Mouse (Mus musculus) heart, adult 18-20 months (tissue): ENCODE results near the gene Stk10. TPM values are rescaled to one million over a fixed set of nuclear protein-coding genes. Genes with fewer than 3 reads are reported as not detected.

Experiments
- DNase-seq, 2 experiments: peaks; one replicate each; pipeline ENCODE4 v3.0.0; 2021 to 2022; ENCODE audit warnings: mixed read lengths in 1 of 2
- total RNA-seq, 2 experiments: library from RNA; stranded (reverse); gene quantifications; 2 replicates each; pipeline ENCODE4 v1.2.3; 2021

Stk10 gene
- total RNA-seq, 2 experiments from 2014 or later, result 8.2 to 11.6 TPM

DNA sequence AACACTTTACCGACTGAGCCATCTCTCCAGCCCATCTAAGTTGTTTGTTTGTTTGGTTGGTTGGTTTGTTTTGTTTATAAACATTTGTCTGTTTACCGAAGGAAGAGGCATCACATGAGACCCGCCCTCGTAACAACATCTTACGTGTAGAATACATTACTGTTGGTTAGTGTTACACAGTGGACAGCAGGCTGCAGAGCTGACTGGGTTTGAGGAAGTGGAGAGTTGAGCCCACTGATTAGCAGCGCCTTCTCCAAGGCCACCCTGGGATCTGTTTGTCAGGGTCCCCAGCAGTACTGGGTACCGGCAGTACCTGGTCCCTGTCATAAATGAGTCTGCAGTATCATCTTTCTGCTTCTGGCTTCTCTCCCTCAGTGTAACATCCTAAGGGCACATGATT, 35.0 kb downstream of the Stk10 start:
- DNase-seq, result no peak

GRCm38 (mm10) chr11:32568637-32569293, 35.7 kb downstream of the Stk10 start:
- no peak for DNase-seq

- no peak for DNase-seq
Observed at GRCm38 (mm10) chr11:32571103-32571502, 38.0 kb downstream of the Stk10 start.

GRCm38 (mm10) chr11:32573669-32574068, 40.6 kb downstream of the Stk10 start:
- DNase-seq, result no peak

DNA sequence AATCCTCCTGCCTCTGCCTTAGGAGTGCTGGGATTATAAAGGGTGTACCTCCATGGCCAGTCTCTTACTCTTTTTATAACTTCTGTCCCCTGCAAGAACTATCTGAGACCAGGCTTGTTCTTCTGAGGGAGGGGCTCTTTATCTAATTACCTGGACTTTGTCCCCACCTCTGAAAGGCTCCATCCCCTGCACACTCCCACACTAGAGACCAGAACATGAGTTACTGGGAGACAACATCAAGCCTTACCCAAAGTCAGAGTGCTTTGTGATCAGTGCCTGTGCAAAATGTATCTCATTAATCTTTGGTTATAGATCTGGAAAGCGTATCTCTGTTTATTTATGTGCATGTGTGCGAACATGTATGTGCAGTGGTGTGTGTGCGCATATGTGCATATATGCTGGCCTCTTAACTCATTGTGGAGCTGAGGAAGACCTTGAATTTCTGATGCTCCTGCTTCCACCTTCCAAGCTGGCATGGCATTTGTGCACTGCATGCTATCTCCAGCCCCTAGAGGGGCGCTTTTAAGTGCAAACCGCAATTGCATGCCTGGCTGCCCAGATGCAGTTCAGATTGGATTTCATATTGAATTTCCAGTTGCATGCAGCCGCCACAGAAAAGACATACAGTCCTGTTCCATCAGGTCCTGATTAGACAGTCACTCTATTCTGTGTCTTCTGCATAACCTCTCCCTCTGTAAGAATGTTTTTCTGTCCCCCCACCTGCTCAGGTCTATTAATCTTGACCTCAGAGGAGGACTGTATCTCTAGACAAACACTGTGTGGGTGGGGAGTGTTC, 43.1 kb downstream of the Stk10 start:
- DNase-seq, result no peak

- DNase-seq, result no peak
Observed at GRCm38 (mm10) chr11:32576760-32577050, 43.6 kb downstream of the Stk10 start.

GRCm38 (mm10) chr11:32580305-32580947, 47.3 kb downstream of the Stk10 start:
- peak in 1 of 2 experiments; percentile 67 for DNase-seq

DNA sequence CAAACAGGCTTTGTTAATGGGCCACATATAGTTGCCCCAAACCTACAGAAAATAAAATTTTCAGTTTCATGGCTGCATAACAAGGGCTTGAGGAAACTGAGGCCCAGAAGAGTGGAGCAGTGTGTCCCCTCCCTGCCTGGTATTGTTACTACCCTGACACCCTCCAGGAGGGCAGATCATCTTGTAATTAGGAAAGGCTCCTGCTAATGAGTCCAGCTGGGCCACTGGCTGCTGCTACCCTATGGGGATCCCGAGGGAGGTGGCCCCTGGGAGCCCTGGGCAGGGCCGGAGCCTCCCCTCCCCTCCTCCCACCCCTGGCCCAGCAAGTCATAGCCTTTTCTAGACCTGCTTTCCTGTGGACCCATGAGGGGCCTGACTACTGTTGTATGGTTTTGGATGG, 47.9 kb downstream of the Stk10 start:
- no peak for DNase-seq

- DNase-seq, result no peak
Observed at GRCm38 (mm10) chr11:32582813-32583212, 49.7 kb downstream of the Stk10 start.

GRCm38 (mm10) chr11:32585996-32586395, 52.9 kb downstream of the Stk10 start:
- DNase-seq, result no peak

- DNase-seq, result no peak
Observed at GRCm38 (mm10) chr11:32587191-32588089, 54.3 kb downstream of the Stk10 start.

DNA sequence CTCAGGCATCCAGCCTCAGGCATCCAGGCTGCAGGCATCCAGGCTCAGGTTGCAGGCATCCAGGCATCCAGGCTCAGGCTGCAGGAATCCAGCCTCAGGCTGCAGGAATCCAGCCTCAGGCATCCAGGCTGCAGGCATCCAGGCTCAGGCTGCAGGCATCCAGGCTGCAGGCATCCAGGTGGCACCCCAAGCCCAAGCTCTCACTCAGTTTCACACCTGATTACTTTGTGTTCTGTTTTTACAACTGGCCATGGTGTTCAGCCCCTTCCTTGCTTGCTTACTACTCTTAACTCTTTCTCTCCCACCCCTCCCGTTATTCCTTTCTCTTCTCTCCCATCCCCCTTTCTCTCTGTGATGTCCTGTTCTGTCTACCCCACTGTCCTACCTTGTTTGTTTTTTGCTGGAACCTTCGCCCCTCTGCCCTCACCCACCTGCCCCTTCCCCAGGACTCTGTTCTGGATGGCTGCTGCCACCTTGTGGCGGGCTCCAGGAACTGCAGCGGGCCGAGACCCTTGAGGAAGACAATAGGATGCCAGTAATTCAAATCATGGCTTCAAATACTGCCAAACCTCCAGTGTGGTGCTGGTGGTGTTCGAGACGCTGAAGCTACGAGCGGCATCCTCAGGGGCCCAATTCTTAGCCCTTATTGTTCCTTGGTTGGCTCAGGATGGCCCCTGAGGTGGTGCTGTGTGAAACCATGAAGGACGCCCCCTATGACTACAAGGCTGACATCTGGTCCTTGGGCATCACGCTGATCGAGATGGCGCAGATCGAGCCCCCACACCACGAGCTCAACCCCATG, 55.2 kb downstream of the Stk10 start:
- peak; percentile 56 to 91 for DNase-seq

GRCm38 (mm10) chr11:32588892-32589172, 55.7 kb downstream of the Stk10 start:
- no peak for DNase-seq

DNA sequence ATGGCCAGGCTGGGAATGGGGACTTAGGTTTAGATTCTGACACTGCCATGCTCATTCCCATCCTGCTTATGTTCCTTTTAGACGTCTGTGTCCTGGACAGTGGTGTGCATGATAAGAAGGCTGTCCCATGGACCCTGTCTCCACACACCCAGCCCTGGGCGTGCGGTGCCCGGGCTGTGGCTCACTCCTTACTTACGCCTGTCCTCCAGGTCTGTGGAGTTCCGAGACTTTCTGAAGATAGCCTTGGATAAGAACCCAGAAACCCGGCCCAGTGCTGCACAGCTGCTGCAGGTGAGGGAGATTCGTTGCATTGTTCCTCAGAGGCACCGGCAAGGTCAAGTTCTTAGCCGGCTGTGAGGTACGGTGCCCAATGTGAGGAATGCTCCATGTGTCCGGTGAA, 56.1 kb downstream of the Stk10 start:
- DNase-seq, result no peak

GRCm38 (mm10) chr11:32589791-32590190, 56.7 kb downstream of the Stk10 start:
- DNase-seq, result peak in 1 of 2 experiments; percentile 47

- no peak for DNase-seq
Observed at GRCm38 (mm10) chr11:32590205-32590604, 57.1 kb downstream of the Stk10 start.

GRCm38 (mm10) chr11:32591921-32592850, 59.1 kb downstream of the Stk10 start:
- DNase-seq, result no peak

DNA sequence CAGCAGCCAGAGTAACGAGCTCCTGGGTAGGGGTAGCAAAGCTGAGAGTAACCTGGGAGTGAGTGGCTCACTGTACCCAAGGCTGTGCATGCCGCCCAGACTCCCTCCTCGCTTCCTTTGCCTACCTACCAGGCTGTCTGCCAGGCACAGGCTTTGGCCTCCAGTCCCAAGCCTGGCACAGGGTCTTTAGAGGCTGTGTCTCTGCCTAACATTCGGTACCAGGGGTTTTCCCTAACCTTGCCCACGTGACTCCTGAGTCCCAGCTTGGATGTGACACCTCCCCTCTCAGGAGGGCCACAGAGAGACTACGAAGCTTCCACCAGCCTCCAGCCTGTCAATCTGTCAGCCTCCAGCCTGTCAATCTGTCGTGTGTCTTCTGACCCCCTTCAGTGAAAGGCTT, 60.0 kb downstream of the Stk10 start:
- no peak for DNase-seq

GRCm38 (mm10) chr11:32594122-32594521, 61.0 kb downstream of the Stk10 start:
- DNase-seq, result no peak

GRCm38 (mm10) chr11:32600371-32600770, 67.3 kb downstream of the Stk10 start:
- no peak for DNase-seq
